10 mouse cellular contexts compared by ENCODE assay signal in genomic region chrX:104179257-104179656, GRCm38 (mm10). TPM values are rescaled to one million over a fixed set of nuclear protein-coding genes. Genes with fewer than 3 reads are reported as not detected.
DNase-seq lines count a peak whose midpoint lies in the region; ATAC-seq and TF ChIP-seq lines count a peak whose summit lies in the region.
"Had no signal": no experiment of that assay in that cellular context is flagged by ENCODE, and none has a peak within 500 bp of the region (broad histone marks: within the 10 kb centered on the region; RNA-seq: fewer than 3 reads in every experiment).

No protein-coding gene starts in this region.

- H3K9me3 ChIP-seq in hindbrain, postnatal 0 days (ENCODE audit: low read length): no peaks in the 10 kb centered on the region
- H3K9me3 ChIP-seq in intestine, embryonic 16.5 days (ENCODE audit: control insufficient read depth, low read length): no peaks in the 10 kb centered on the region
- H3K9me3 ChIP-seq: hindbrain, embryonic 15.5 days had no signal

- H3K4me1 ChIP-seq in hindbrain, postnatal 0 days (ENCODE audit: insufficient read depth, low read length): no peaks in the 10 kb centered on the region
- H3K4me1 ChIP-seq in intestine, embryonic 16.5 days (ENCODE audit: control insufficient read depth, insufficient read depth, low read length): no peaks in the 10 kb centered on the region
- H3K4me1 ChIP-seq: hindbrain, embryonic 15.5 days had no signal

- peak; percentile 55 to 64 for DNase-seq in heart, postnatal 10 days
- no peak for DNase-seq in heart, adult 11 months
- DNase-seq in urinary bladder, postnatal 36 days (ENCODE audit: low spot score in 2 of 2): peak; percentile 15 to 18
- DNase-seq in urinary bladder, postnatal 4 days (ENCODE audit: low spot score in 2 of 2): no peak
- peak; percentile 60 for DNase-seq in cerebellum, adult 9-10 months
- DNase-seq in hindbrain, postnatal 0 days (ENCODE audit: low spot score): peak; percentile 37
- DNase-seq in lung, postnatal 10 days: peak; percentile 57

- H3K4me3 ChIP-seq in hindbrain, postnatal 0 days (ENCODE audit: low read length): no peak overlapping the region
- no peak overlapping the region for H3K4me3 ChIP-seq in intestine, embryonic 16.5 days (ENCODE audit: low read length)
- H3K4me3 ChIP-seq: hindbrain, embryonic 15.5 days; myocyte had no signal

- no peaks in the 10 kb centered on the region for H3K36me3 ChIP-seq in hindbrain, postnatal 0 days (ENCODE audit: insufficient read depth, low read length)
- no peaks in the 10 kb centered on the region for H3K36me3 ChIP-seq in intestine, embryonic 16.5 days (ENCODE audit: control insufficient read depth, insufficient read depth, low read length)
- H3K36me3 ChIP-seq: hindbrain, embryonic 15.5 days had no signal

- no peaks in the 10 kb centered on the region for H3K27me3 ChIP-seq in hindbrain, postnatal 0 days (ENCODE audit: insufficient read depth, low read length)
- 0 out of 2 replicates have a peak, but pooled peaks cover 2% of the 10 kb centered on the region for H3K27me3 ChIP-seq in intestine, embryonic 16.5 days (replicated peaks; ENCODE audit: control insufficient read depth, insufficient read depth, low read length)
- H3K27me3 ChIP-seq: hindbrain, embryonic 15.5 days had no signal

- no peak overlapping the region for H3K4me2 ChIP-seq in hindbrain, postnatal 0 days (ENCODE audit: low read depth, low read length)
- no peak overlapping the region for H3K4me2 ChIP-seq in intestine, embryonic 16.5 days (ENCODE audit: low read depth, low read length)
- H3K4me2 ChIP-seq: hindbrain, embryonic 15.5 days had no signal

- no peak overlapping the region for H3K27ac ChIP-seq in hindbrain, postnatal 0 days
- H3K27ac ChIP-seq in intestine, embryonic 16.5 days (ENCODE audit: low read length): no peak overlapping the region
- H3K27ac ChIP-seq: hindbrain, embryonic 15.5 days had no signal

- peak; percentile 67 for TF ChIP-seq CTCF in hindbrain, postnatal 0 days (IDR thresholded peaks at IDR 0.05; ENCODE audit: low read depth)

- 30% methylated on average over 2 of the region's 2 CpGs for WGBS in hindbrain, postnatal 0 days
- WGBS in intestine, embryonic 16.5 days: 17% methylated on average over 2 of the region's 2 CpGs

- no peak for ATAC-seq in hindbrain, postnatal 0 days
- ATAC-seq in intestine, embryonic 16.5 days: no peak

- intact Hi-C loops in heart, postnatal 10 days (cut with DNase I): loop anchor here (1.0 to 5.0 kb wide), 2 partner anchors 568 to 827 kb away; no protein-coding TSS in a partner anchor

- no peak overlapping the region for H3K9ac ChIP-seq in hindbrain, postnatal 0 days (replicated peaks; ENCODE audit: low read length)
- no peak overlapping the region for H3K9ac ChIP-seq in intestine, embryonic 16.5 days (ENCODE audit: low read depth, low read length)
- H3K9ac ChIP-seq: hindbrain, embryonic 15.5 days had no signal

RNA-seq across cellular contexts. Expression of gene Nexmif, which starts 21.7 kb away (rescaled TPM):
- 1 to 10 TPM; 1.0 to 1.3 TPM for total RNA-seq in heart, postnatal 10 days (2021)
- 30.1 and 30.7 TPM in 2 replicates for total RNA-seq in hindbrain, postnatal 0 days (2014; rRNA removed)
- 14.3 and 15.3 TPM in 2 replicates for polyA plus RNA-seq in hindbrain, postnatal 0 days (2015; fragmentation: Nextera tagmentation; extraction: Ambion mirVana)
- polyA plus RNA-seq in intestine, embryonic 16.5 days (2015; fragmentation: Nextera tagmentation; extraction: Ambion mirVana): 0.35 and 0.37 TPM in 2 replicates
- polyA plus RNA-seq: myocyte had no signal

Comparison
In these comparisons a context has a peak if more than half of its experiments do, and no peak if none do; other contexts are left out.
1. DNase-seq: peak in heart, postnatal 10 days (2 of 2), urinary bladder, postnatal 36 days (2 of 2), cerebellum, adult 9-10 months (single experiment), hindbrain, postnatal 0 days (single experiment) and lung, postnatal 10 days (single experiment); none in heart, adult 11 months (single experiment) and urinary bladder, postnatal 4 days (0 of 2).
2. RNA of gene Nexmif, which starts 21.7 kb away (total RNA-seq): 30.1 to 30.7 TPM in hindbrain, postnatal 0 days; 1.0 to 1.3 TPM in heart, postnatal 10 days; every median in the first group is over 10 times any median in the second.